Mouse (Mus musculus) cortical plate, adult 2 months (tissue): ENCODE measurements around the gene Smtn.

Source experiments
- CTCF ChIP-seq: fragments of 200-500 bp; IDR thresholded peaks from 2 replicates; pipeline ENCODE4 v1.5.1; 2011; ENCODE audit warnings: mild to moderate bottlenecking, control low read depth, low read length; ENCODE audit not compliant: insufficient read depth; ENCODE audit errors: extremely low read depth
- POLR2A ChIP-seq: fragments of 200-500 bp; IDR thresholded peaks from 2 replicates; pipeline ENCODE4 v1.6.1; 2011; ENCODE audit warnings: mild to moderate bottlenecking, low read length, control low read depth; ENCODE audit not compliant: insufficient read depth; ENCODE audit errors: extremely low read depth

- TF ChIP-seq POLR2A: no peak
- no peak for TF ChIP-seq CTCF
These were observed 5.3 kb upstream of the Smtn start for GRCm38 (mm10) chr11:3545531-3546241.
